Mouse (Mus musculus): Measurements from ENCODE around the gene Ccdc65.

DNA sequence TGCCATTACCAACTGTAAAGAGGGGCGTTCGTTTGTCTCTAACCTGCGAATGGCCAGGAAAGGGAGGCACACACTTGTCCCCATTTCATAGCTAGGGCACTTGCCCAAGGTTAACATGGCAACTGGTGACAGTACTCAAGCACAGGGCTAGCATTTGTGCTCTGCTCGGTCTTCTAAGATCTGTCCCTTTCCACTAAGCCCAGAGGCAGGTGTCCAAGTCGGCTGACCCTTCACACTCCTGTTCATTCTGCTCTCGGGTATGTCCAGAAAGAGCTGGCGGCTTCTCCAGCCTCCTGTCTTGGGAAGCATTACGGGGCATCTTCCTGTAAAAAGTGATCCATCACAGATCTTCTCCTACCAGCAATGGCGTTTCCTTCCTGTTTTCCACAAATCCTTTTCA lies 20.4 kb downstream of the Ccdc65 start:
- no peak for TF ChIP-seq CTCF (IDR thresholded peaks at IDR 0.05; ENCODE audit: borderline replicate concordance, insufficient read depth, low read length)
- TF ChIP-seq POLR2A (IDR thresholded peaks at IDR 0.05; ENCODE audit: low read depth, low read length), result no peak

Measured in embryonic fibroblast, embryonic 13.5 days (primary cell).